Mouse (Mus musculus): Measurements from ENCODE around the gene Asrgl1.

The Asrgl1 gene

GRCm38 (mm10) chr19:9070316-9070715 is 65.1 kb downstream of the Asrgl1 start:
- DNase-seq, result no peak

- DNase-seq, result peak; percentile 78
Observed at GRCm38 (mm10) chr19:9069687-9070307, 65.6 kb downstream of the Asrgl1 start.

- DNase-seq, result no peak
Observed at GRCm38 (mm10) chr19:9067292-9067691, 68.1 kb downstream of the Asrgl1 start.

GRCm38 (mm10) chr19:9065621-9066561 is 69.5 kb downstream of the Asrgl1 start:
- DNase-seq, result no peak

GRCm38 (mm10) chr19:9063831-9064230 is 71.6 kb downstream of the Asrgl1 start:
- DNase-seq, result no peak

- no peak for DNase-seq
Observed at GRCm38 (mm10) chr19:9062822-9063221, 72.6 kb downstream of the Asrgl1 start.

GRCm38 (mm10) chr19:9061221-9061893 is 74.1 kb downstream of the Asrgl1 start:
- DNase-seq, result peak; percentile 54

- no peak for DNase-seq
Observed at GRCm38 (mm10) chr19:9060103-9060502, 75.3 kb downstream of the Asrgl1 start.

Measured in lung, postnatal 10 days (tissue).